Mouse (Mus musculus) CD8-positive naive resting alpha-beta T cell, adult 57 days (primary cell): ENCODE measurements around the gene Mis12. TPM values are rescaled to one million over a fixed set of nuclear protein-coding genes. Genes with fewer than 3 reads are reported as not detected.

ENCODE experiments used
- total RNA-seq: library from RNA; stranded (reverse); gene quantifications from one replicate; pipeline ENCODE4 v1.2.4, GENCODE M21; 2023

The Mis12 gene
- 11.9 TPM for total RNA-seq

GRCm38 (mm10) chr11:71019201-71020068 is at the start of gene Mis12, which contains the start of gene Derl2:
Mis12 (plus strand) TSS chr11:71019611.
Derl2 (minus strand) TSS chr11:71019841.

DNA sequence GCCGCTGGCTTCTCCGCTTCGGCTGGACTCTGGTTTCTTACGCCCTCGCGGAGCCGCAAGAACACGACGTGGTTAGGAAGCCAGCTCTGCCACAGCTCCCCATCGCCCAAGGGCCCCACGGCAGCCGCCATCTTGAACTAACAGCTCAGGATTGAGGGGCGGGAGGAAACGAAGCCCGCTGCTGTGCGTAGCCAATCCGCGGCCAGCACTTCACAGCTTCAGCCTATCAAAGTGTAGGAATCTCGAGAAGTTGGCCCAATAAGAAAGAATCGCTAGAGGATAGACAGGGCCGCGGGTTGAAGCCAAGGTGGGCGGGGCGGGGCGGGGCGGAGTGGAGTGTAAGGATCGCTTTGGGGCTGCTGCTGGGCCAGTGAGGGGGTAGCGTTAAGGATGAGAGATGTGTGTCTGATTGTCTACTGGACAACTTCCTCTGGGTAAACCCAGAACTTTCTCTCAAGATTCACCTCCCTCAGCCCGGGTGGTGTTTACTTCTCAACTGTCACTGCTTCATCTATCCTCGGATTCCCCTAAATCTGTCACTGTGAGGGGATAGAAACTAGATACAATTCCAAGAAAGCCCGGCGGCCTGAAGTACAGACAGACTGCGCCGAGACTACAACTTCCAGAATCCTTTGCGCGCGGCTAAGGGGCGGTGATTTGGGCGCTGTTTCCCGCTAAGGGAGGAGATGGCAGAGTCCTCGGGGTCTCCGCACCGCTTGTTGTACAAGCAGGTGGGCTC is 49.4 kb upstream of the Mis12 start, which contains the start of the genes Nup88 and Rpain:
Gene Nup88 (minus strand): TSS at position 153 of the 739 bp plus-strand sequence.
Gene Rpain (plus strand): TSS at position 393 of the 739 bp plus-strand sequence.

GRCm38 (mm10) chr11:70982557-70983228 is 36.7 kb upstream of the Mis12 start, which contains the start of gene C1qbp:
C1qbp (minus strand) TSS chr11:70983026.

DNA sequence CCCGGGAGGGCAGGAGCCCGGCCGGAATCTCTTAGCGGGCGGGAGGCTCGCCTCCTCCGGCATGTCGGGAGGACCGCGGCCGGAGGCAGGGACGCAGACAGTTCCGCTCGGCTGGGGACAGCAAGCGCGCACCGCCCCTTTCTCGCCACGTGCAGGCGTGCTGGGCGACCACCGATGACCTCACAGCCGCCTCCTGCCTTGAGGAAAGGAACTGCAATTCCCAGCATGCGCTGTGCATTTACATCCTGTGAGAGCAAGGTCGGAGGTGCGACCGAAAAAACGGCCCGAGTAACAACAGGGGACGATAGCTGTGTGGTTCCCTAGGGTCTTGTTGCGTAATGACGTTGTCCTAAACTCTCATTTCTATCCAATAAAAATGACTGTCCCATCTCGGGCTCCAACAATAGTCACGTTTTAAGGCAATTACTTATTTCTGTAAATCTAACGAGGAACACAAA is 15.1 kb upstream of the Mis12 start, which contains the start of gene Dhx33:
Gene Dhx33 (minus strand): TSS at position 122 of the 458 bp plus-strand sequence.

DNA sequence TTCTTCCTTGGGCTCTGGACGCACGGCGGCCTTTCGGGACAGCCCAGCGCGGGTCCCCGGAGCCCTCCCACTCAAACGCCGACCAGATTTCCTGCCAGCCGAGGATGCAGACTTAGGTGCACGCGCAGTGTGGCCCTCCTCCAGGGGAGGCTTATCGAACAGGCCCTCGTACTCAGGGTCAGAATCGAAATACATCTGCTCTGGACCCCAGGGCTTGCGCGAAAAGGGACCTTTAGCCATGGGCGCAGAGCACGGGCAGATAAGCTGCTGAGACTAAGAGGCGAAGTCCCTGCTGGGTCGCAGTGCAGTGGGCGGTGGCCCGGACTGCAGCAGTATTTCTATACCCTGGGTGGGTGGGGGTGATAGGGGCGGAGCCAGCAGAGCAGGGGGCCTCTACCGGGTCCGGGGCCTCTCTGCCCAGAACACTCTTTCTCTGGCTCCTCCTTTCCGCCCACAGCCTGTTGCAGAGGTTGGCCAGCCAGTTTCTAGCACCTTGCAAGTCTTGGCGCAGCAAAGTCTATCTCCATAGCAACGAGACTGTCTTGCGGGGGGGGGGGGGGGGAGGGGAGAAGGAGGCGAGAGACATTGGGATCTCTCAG is 13.9 kb downstream of the Mis12 start, which contains the start of gene 6330403K07Rik:
Gene 6330403K07Rik (minus strand): TSS at position 351 of the 599 bp plus-strand sequence.

Other genes with a start within 250 kb of the Mis12 start
- not detected for gene Scimp, start 207.0 kb upstream of the Mis12 start, total RNA-seq
- gene Rabep1, start 174.8 kb upstream of the Mis12 start, total RNA-seq, result 45.7 TPM
- 88.2 TPM for gene Nup88, start 49.6 kb upstream of the Mis12 start, total RNA-seq
- 38.7 TPM for gene Rpain, start 49.4 kb upstream of the Mis12 start, total RNA-seq
- 99.0 TPM for gene C1qbp, start 36.6 kb upstream of the Mis12 start, total RNA-seq
- 26.5 TPM for gene Dhx33, start 15.2 kb upstream of the Mis12 start, total RNA-seq
- gene Derl2, start 230 bp downstream of the Mis12 start, total RNA-seq, result 25.4 TPM
- 0.46 TPM for gene 6330403K07Rik, start 13.9 kb downstream of the Mis12 start, total RNA-seq
- gene Nlrp1a, start 125.1 kb downstream of the Mis12 start, total RNA-seq, result 2.1 TPM
- gene Nlrp1b, start 211.1 kb downstream of the Mis12 start, total RNA-seq, result 1.1 TPM